Mouse (Mus musculus) hindbrain, postnatal 0 days (tissue): ENCODE data around the gene Naa10. TPM values are rescaled to one million over a fixed set of nuclear protein-coding genes. Genes with fewer than 3 reads are reported as not detected.

ENCODE experiments used
- ATAC-seq: fragments of 200-750 bp; cut with Nextera tagmentation; 2 replicates; pipeline ENCODE4 v1.8.0; 2017; ENCODE audit warnings: mild to moderate bottlenecking, moderate TSS enrichment, moderate library complexity
- DNase-seq: peaks from one replicate; pipeline ENCODE4 v3.0.0-alpha.2; 2015; ENCODE audit warnings: low spot score
- H3K27ac ChIP-seq: fragments of 300-500 bp; sonication (generic); 2 replicates; pipeline ENCODE4 v1.5.1; 2014; ENCODE audit warnings: mild to moderate bottlenecking
- H3K27me3 ChIP-seq: fragments of 300-500 bp; sonication (generic); 2 replicates; pipeline ENCODE4 v1.6.1; 2014; ENCODE audit warnings: low read length, mixed read lengths; ENCODE audit not compliant: insufficient read depth
- H3K36me3 ChIP-seq: fragments of 300-500 bp; sonication (generic); 2 replicates; pipeline ENCODE4 v1.6.1; 2014; ENCODE audit warnings: low read length, mixed read lengths; ENCODE audit not compliant: insufficient read depth
- H3K4me1 ChIP-seq: fragments of 300-500 bp; sonication (generic); 2 replicates; pipeline ENCODE4 v1.6.1; 2014; ENCODE audit warnings: antibody characterized with exemption, low read length, mixed read lengths; ENCODE audit not compliant: insufficient read depth
- H3K4me2 ChIP-seq: fragments of 300-500 bp; sonication (generic); 2 replicates; pipeline ENCODE4 v1.6.1; 2014; ENCODE audit warnings: low read depth, mild to moderate bottlenecking, low read length, moderate library complexity, mixed read lengths
- H3K4me3 ChIP-seq: fragments of 300-500 bp; sonication (generic); 2 replicates; pipeline ENCODE4 v1.5.1; 2014; ENCODE audit warnings: low read length
- H3K9ac ChIP-seq: fragments of 300-500 bp; sonication (generic); replicated peaks from 2 replicates; pipeline ENCODE4 v1.6.1; 2014; ENCODE audit warnings: mild to moderate bottlenecking, low read length, moderate library complexity, mixed read lengths
- H3K9me3 ChIP-seq: fragments of 300-500 bp; sonication (generic); 2 replicates; pipeline ENCODE4 v1.6.1; 2016; ENCODE audit warnings: low read length, mixed read lengths
- CTCF ChIP-seq: IDR thresholded peaks from 2 replicates; pipeline ENCODE4 v1.5.1; 2016; ENCODE audit warnings: antibody characterized with exemption, control low read depth, low read depth
- WGBS: fragments of 180-500 bp; shearing (Covaris S2); extraction: QIAGEN DNeasy Blood & Tissue Kit; methylation state at CpG from one replicate; pipeline ENCODE4 v1.1.7; 2014; 5-methylcytosine and 5-hydroxymethylcytosine counted together
- polyA plus RNA-seq: library from polyadenylated mRNA; unstranded; fragments of >200 nt; fragmentation: Nextera tagmentation; extraction: Ambion mirVana; gene quantifications from 2 replicates; pipeline ENCODE4 v1.2.1, GENCODE M21; 2015
- total RNA-seq: library from RNA; depleted of rRNA; stranded (reverse); fragments of >200 nt; gene quantifications from 2 replicates; pipeline ENCODE4 v1.2.3, GENCODE M21; 2014; rRNA removed

The Naa10 gene
- total RNA-seq (70.7 and 79.2 TPM in 2 replicates), polyA plus RNA-seq (102 and 104 TPM in 2 replicates)

- peak within 1 kb of the TSS; percentile 47 for H3K4me3 ChIP-seq
- no peaks in the 10 kb centered on the region for H3K27me3 ChIP-seq
- H3K36me3 ChIP-seq: no peaks in the 10 kb centered on the region
- DNase-seq (peak; percentile 93), ATAC-seq (peak; percentile 98)
- 30% methylated on average over 43 of the region's 43 CpGs for WGBS
- no peak for TF ChIP-seq CTCF
- peak within 1 kb of the TSS; percentile 76 for H3K27ac ChIP-seq
- peak within 1 kb of the TSS; percentile 63 for H3K4me2 ChIP-seq
- no peaks in the 10 kb centered on the region for H3K4me1 ChIP-seq
- peak within 1 kb of the TSS; percentile 54 for H3K9ac ChIP-seq
- H3K9me3 ChIP-seq: no peaks in the 10 kb centered on the region
Measured at GRCm38 (mm10) chrX:73921823-73922549, at the start of gene Naa10, which contains the start of gene Arhgap4. Gene Naa10, minus strand, starts transcription at chrX:73921944. Gene Arhgap4, minus strand, starts transcription at chrX:73921870.

- H3K27me3 ChIP-seq: no peaks in the 10 kb centered on the region
- DNase-seq (no peak), ATAC-seq (no peak)
- no peaks in the 10 kb centered on the region for H3K4me1 ChIP-seq
- H3K27ac ChIP-seq: no peak overlapping the region
- H3K36me3 ChIP-seq: no peaks in the 10 kb centered on the region
- no peak overlapping the region for H3K4me2 ChIP-seq
- no peak overlapping the region for H3K4me3 ChIP-seq
- no peak overlapping the region for H3K9ac ChIP-seq
- no peaks in the 10 kb centered on the region for H3K9me3 ChIP-seq
- TF ChIP-seq CTCF: no peak
Measured at GRCm38 (mm10) chrX:73970781-73971180, 49.0 kb upstream of the Naa10 start.

GRCm38 (mm10) chrX:73969729-73970128, 48.0 kb upstream of the Naa10 start:
- no peak for DNase-seq

GRCm38 (mm10) chrX:73969167-73969566, 47.4 kb upstream of the Naa10 start:
- H3K27ac ChIP-seq: no peak overlapping the region
- H3K4me1 ChIP-seq: no peaks in the 10 kb centered on the region
- WGBS: 73% methylated on average over 1 of the region's 1 CpGs
- DNase-seq (no peak), ATAC-seq (no peak)
- no peak overlapping the region for H3K4me2 ChIP-seq
- TF ChIP-seq CTCF: no peak
- H3K4me3 ChIP-seq: no peak overlapping the region
- H3K36me3 ChIP-seq: no peaks in the 10 kb centered on the region
- no peak overlapping the region for H3K9ac ChIP-seq
- no peaks in the 10 kb centered on the region for H3K27me3 ChIP-seq
- no peaks in the 10 kb centered on the region for H3K9me3 ChIP-seq

More at GRCm38 (mm10) chrX:73969729-73970128, 48.0 kb upstream of the Naa10 start:
- Histone ChIP-seq H3K4me1 (no peaks in the 10 kb centered on the region), H3K9ac (no peak overlapping the region), H3K4me3 (no peak overlapping the region), H3K27ac (no peak overlapping the region), H3K9me3 (no peaks in the 10 kb centered on the region), H3K27me3 (no peaks in the 10 kb centered on the region), H3K4me2 (no peak overlapping the region), H3K36me3 (no peaks in the 10 kb centered on the region)
- ATAC-seq: no peak
- TF ChIP-seq CTCF: no peak
- WGBS: 72% methylated on average over 2 of the region's 2 CpGs

GRCm38 (mm10) chrX:73967177-73968075, 45.7 kb upstream of the Naa10 start:
- Histone ChIP-seq H3K4me1 (no peaks in the 10 kb centered on the region), H3K4me2 (peak overlapping the region; percentile 67), H3K9ac (peak overlapping the region; percentile 70), H3K9me3 (no peaks in the 10 kb centered on the region), H3K36me3 (no peaks in the 10 kb centered on the region), H3K4me3 (peak overlapping the region; percentile 62), H3K27me3 (no peaks in the 10 kb centered on the region), H3K27ac (peak overlapping the region; percentile 97)
- ATAC-seq (peak; percentile 92), DNase-seq (peak; percentile 94)
- no peak for TF ChIP-seq CTCF
- WGBS: 25% methylated on average over 52 of the region's 60 CpGs

GRCm38 (mm10) chrX:73966248-73967176, 44.8 kb upstream of the Naa10 start, which contains the start of gene Hcfc1:
Gene Hcfc1, minus strand, starts transcription at chrX:73966357.
- H3K4me1 ChIP-seq: no peaks in the 10 kb centered on the region
- no peaks in the 10 kb centered on the region for H3K9me3 ChIP-seq
- no peak for TF ChIP-seq CTCF
- peak within 1 kb of the TSS; percentile 97 for H3K27ac ChIP-seq
- H3K36me3 ChIP-seq: no peaks in the 10 kb centered on the region
- H3K27me3 ChIP-seq: no peaks in the 10 kb centered on the region
- peak within 1 kb of the TSS; percentile 70 for H3K9ac ChIP-seq
- ATAC-seq (peak; percentile 82), DNase-seq (peak; percentile 88)
- peak within 1 kb of the TSS; percentile 67 for H3K4me2 ChIP-seq
- H3K4me3 ChIP-seq: peak within 1 kb of the TSS; percentile 62
- 31% methylated on average over 58 of the region's 58 CpGs for WGBS
